Mouse (Mus musculus) telencephalon, adult 2 months (tissue): Measurements from ENCODE around the gene Olfr901.
"Not testable (repeated sequence)": the region's sequence is repeated elsewhere in the genome, so short reads cannot be mapped to it uniquely, and the experiment has no call there.

ENCODE experiments used
- DNase-seq: peaks from one replicate; pipeline ENCODE4 v3.0.0-alpha.2; 2011; ENCODE audit warnings: low read depth, low spot score

Gene Olfr901

DNA sequence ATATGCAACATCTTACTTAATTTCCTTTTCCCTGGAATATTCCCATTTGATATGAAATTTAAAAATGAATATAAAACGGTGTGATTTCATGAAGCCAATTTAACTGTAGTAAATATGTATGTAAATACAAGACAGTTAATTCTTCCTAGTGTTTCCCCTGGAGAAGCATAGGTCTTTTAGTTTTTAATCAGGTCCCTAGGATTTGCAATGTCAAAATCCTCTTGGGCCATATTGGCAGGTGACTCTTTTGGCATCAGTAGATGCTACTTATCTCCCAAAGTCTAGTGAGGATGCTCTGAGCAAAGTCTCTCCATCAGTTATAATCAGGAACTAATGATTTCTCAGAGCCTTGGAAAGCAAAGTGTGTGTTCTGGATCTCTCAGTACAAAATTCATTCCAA is at the start of gene Olfr901:
TSS of gene Olfr901 (plus strand) at position 301 of the 400 bp plus-strand sequence.
- no peak for DNase-seq

DNA sequence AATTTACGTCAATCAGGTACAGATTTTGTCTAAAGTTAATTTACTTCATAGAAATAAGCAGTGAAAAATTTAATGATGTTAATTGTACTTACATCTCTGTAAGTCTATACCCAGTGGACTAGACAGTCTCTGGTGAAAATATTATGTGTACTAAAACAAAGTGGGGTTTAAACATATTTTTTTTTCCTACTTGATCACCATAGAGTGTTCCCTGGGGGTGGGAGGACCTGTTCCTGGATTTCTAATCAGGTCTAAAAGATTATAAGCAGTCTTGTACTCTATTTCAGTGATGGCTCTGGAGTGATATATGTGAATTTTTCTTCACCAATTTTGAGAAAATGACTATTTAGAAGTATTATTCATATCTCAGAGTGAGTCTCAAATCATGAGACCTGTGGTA is 27.9 kb upstream of the Olfr901 start, which contains the start of gene Olfr147:
TSS of gene Olfr147 (plus strand) at position 301 of the 400 bp plus-strand sequence.
- no peak for DNase-seq

DNA sequence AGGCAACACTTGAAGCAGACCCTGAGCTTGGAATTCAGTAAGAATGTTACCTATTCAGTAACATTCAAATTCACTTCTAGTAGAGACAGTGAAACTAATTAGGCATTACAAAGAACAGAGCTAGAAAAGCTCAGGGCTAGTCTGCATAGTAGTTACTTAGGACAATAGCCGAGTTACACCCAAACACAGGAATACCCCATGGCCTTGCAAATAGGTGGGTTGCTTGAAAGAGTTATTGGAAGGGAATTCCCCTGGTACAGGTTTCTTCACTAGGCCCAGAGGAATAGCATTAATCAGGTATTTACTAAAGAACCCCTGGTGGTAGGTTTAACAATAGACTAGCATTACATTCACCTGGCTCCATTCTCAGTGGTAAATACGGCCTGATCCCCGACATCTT is 21.8 kb upstream of the Olfr901 start:
- DNase-seq = not testable (repeated sequence)

DNA sequence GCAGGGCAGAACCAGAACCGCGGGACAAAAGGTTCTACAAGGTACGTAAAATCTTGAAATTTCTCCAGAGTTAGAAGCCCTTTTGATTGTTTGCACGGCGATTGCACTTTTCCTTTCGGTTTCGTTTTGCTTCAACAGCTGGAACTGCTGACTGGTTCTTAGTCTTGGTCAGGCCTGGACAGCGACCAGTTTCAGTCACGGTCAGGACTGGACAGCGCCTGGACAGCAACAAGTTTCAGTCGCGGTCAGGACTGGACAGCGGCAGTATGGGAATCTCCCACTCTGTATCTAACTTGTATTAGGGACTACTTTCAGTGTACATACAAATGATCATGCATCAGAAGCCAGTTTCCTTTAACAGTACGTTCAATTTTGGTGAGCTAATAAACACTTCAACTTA is 15.8 kb upstream of the Olfr901 start:
- not testable (repeated sequence) for DNase-seq

DNA sequence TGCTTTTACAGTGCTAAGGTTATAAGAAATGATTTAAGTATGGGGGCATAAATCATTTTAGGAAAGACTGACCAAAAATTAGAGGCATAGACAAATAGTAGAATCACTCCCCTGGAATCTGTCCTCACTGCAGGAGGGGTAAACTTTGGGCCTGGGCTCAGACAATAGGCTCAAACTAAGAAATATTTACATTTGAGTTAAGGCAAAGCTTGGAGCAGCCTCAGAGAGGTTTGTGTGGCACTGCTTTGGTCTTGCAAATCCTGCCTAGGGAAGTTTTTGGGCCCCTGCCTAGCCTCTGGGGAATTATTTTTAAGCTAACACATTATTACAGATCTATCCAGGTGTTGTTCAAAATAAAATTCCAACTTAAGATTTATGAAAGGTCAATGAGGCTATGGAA is 5.5 kb upstream of the Olfr901 start:
- no peak for DNase-seq

DNA sequence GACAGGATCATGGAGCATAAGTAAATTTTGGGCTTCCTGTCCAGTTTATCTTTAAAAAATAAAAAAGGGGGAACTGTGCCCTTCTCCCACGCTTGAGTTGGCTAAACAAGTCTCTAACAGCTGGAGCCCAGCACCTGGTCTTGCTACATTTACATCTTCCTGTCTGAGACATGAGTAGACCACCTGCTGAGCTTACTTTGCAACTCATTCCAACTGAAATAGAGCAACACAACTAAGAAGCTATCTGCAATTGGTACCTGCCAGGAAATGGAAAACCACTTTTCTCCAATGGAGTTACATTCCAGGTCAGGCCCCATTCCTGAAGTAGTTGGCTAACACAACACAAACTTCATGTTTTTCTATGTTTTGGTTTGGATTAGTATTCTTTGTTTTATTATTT is 2.2 kb upstream of the Olfr901 start:
- DNase-seq = no peak

DNA sequence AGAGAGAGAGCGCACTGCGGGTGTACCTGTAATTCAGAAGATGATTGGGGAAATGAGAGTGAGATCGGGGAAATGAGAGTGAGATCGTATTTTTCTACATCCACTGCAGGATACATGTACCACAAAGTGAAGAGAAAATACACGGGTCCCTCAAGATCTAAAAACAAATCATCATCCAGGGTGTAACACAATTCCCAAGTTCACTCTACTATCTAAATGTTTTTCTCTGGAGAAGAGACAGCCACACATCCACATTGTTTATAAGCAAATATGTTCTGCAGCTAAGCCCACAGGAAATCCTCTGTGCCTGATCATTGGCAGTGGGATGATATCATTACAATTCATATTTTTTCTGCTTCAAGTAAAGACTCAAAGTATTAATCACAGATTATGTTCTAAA is 18.1 kb downstream of the Olfr901 start, which contains the start of gene Olfr902:
TSS of gene Olfr902 (plus strand) at position 301 of the 400 bp plus-strand sequence.
- no peak for DNase-seq

DNA sequence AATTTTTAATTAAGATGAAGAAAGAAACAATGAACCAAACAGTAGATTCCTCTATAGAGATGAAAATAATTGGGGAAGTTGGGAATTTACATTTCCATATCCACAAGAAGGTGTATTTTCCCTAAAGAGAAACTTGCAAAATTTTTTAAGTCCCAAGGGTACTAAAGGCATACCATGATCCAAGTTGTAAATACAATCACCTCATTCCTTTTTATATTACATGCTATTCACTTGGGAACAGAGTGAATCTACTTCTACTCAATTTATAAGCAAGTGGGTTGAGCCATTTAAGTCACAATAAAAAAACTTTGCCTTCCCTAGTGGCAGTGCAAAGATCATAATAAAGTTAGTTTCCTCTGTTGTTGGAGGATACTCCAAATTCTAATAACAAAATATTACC is 33.6 kb downstream of the Olfr901 start, which contains the start of gene Olfr904:
TSS of gene Olfr904 (plus strand) at position 301 of the 400 bp plus-strand sequence.
- DNase-seq = no peak

DNA sequence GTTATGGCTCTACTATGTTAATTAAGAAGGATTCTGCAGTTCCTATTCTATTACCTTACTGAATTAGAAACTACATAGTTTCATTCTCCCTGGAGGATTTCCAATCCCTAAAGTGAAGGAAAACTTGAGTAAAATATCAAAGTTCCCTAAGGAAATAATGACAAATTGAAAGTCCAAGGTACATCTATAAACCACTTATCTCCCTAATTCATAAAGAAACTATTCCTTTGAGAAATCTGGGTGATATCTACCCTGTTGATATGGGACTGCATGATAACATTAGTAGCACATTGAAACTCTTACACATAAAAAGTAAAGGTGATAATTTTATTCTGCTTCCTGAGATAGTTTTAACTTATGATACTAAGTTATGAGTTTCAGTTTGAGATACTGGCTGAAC is 41.6 kb downstream of the Olfr901 start, which contains the start of gene Olfr905:
TSS of gene Olfr905 (plus strand) at position 301 of the 400 bp plus-strand sequence.
- DNase-seq = no peak
